31 mouse cellular contexts compared by ENCODE assay signal in genomic region chr8:119622555-119622954, GRCm38 (mm10). TPM values are rescaled to one million over a fixed set of nuclear protein-coding genes. Genes with fewer than 3 reads are reported as not detected.
"Had no signal": no experiment of that assay in that cellular context is flagged by ENCODE, and none has a peak within 500 bp of the region (broad histone marks: within the 10 kb centered on the region; RNA-seq: fewer than 3 reads in every experiment).

No protein-coding gene starts in this region.

- ATAC-seq: hindbrain, postnatal 0 days; intestine, embryonic 16.5 days had no signal

- H3K4me1 ChIP-seq: hindbrain, embryonic 15.5 days had no signal

- H3K4me3 ChIP-seq: heart, adult 2 months; heart, embryonic 13.5 days; heart, embryonic 15.5 days; hindbrain, embryonic 13.5 days; hindbrain, embryonic 15.5 days; kidney, embryonic 15.5 days; left cerebral cortex, adult 2 months; limb, embryonic 10.5 days; limb, embryonic 12.5 days; liver, embryonic 13.5 days; liver, embryonic 15.5 days had no signal

- H3K27me3 ChIP-seq: hindbrain, embryonic 15.5 days; kidney, embryonic 15.5 days; limb, embryonic 12.5 days; liver, embryonic 15.5 days had no signal

- H3K9me3 ChIP-seq: heart, embryonic 13.5 days; heart, embryonic 15.5 days; hindbrain, embryonic 13.5 days; hindbrain, embryonic 15.5 days; kidney, embryonic 15.5 days; limb, embryonic 10.5 days; limb, embryonic 12.5 days; liver, embryonic 13.5 days; liver, embryonic 15.5 days had no signal

- DNase-seq: gastrocnemius, postnatal 14 days; heart, adult 2 months; heart, postnatal 14 days; heart, postnatal 36 days; kidney, adult 11 months; kidney, adult 2 months; kidney, adult 9 months; kidney, postnatal 14 days; kidney, postnatal 36 days; layer of hippocampus, adult 9-11 months; liver; liver, embryonic 13.5 days had no signal

- H3K27ac ChIP-seq: heart, adult 2 months; heart, embryonic 13.5 days; heart, embryonic 15.5 days; hindbrain, embryonic 13.5 days; hindbrain, embryonic 15.5 days; hindbrain, postnatal 0 days; kidney, embryonic 15.5 days; kidney, postnatal 0 days; left cerebral cortex, adult 2 months; limb, embryonic 10.5 days; limb, embryonic 12.5 days; liver, embryonic 13.5 days; liver, embryonic 15.5 days had no signal

- H3K9ac ChIP-seq: heart, embryonic 13.5 days; heart, embryonic 15.5 days; hindbrain, embryonic 13.5 days; hindbrain, embryonic 15.5 days; kidney, embryonic 15.5 days; limb, embryonic 12.5 days; liver, embryonic 13.5 days; liver, embryonic 15.5 days had no signal

- H3K4me2 ChIP-seq: heart, embryonic 11.5 days; heart, embryonic 13.5 days; heart, embryonic 15.5 days; hindbrain, embryonic 13.5 days; hindbrain, embryonic 15.5 days; kidney, embryonic 15.5 days; limb, embryonic 12.5 days; liver, embryonic 11.5 days; liver, embryonic 13.5 days; liver, embryonic 15.5 days had no signal

- H3K36me3 ChIP-seq: heart, embryonic 13.5 days; heart, embryonic 15.5 days; hindbrain, embryonic 13.5 days; hindbrain, embryonic 15.5 days; kidney, embryonic 15.5 days; limb, embryonic 10.5 days; limb, embryonic 12.5 days; liver, embryonic 13.5 days; liver, embryonic 15.5 days had no signal

RNA-seq across cellular contexts. Expression of gene Adad2, which starts 10.0 kb away (rescaled TPM):
- total RNA-seq: gastrocnemius, adult 8-10 months; gastrocnemius, postnatal 14 days; gastrocnemius, postnatal 4 days; heart, adult 2 months; heart, postnatal 14 days; heart, postnatal 36 days; hematopoietic stem cell, adult 5-6 weeks had no signal
- polyA plus RNA-seq: heart, adult 2 months; heart, embryonic 11.5 days; heart, embryonic 13.5 days; heart, embryonic 15.5 days; heart, postnatal 0 days; hindbrain, embryonic 11.5 days; hindbrain, embryonic 13.5 days; kidney, adult 2 months; kidney, embryonic 15.5 days; kidney, postnatal 0 days; limb, embryonic 10.5 days; liver, embryonic 11.5 days; liver, embryonic 13.5 days; liver, embryonic 15.5 days had no signal

RNA-seq across cellular contexts. Expression of gene Kcng4, which starts 12.9 kb away (rescaled TPM):
- total RNA-seq: hematopoietic stem cell, adult 5-6 weeks had no signal
- polyA plus RNA-seq: heart, embryonic 11.5 days; heart, embryonic 13.5 days; heart, embryonic 15.5 days; hindbrain, embryonic 11.5 days; hindbrain, embryonic 13.5 days; limb, embryonic 10.5 days; liver, embryonic 11.5 days; liver, embryonic 13.5 days; liver, embryonic 15.5 days had no signal

RNA-seq across cellular contexts. Expression of gene Wfdc1, which starts 43.6 kb away (rescaled TPM):
- total RNA-seq: hematopoietic stem cell, adult 5-6 weeks had no signal
- polyA plus RNA-seq: limb, embryonic 12.5 days had no signal

RNA-seq across cellular contexts. Expression of gene Dnaaf1, which starts 47.5 kb away (rescaled TPM):
- total RNA-seq: gastrocnemius, adult 8-10 months; gastrocnemius, postnatal 14 days; gastrocnemius, postnatal 4 days; heart, adult 2 months; heart, postnatal 36 days; hematopoietic stem cell, adult 5-6 weeks; hindbrain, postnatal 0 days had no signal
- polyA plus RNA-seq: limb, embryonic 12.5 days had no signal
